Mouse (Mus musculus): ENCODE results near the gene BC016579. TPM values are rescaled to one million over a fixed set of nuclear protein-coding genes. Genes with fewer than 3 reads are reported as not detected.

Gene BC016579
- polyA plus RNA-seq, 1 experiment = 0.17 TPM

GRCm38 (mm10) chr16:45676462-45676861 lies 22.6 kb upstream of the BC016579 start:
- no peak for DNase-seq
- TF ChIP-seq CTCF (IDR thresholded peaks at IDR 0.05; ENCODE audit: insufficient read depth, low read length) (no peak), POLR2A (IDR thresholded peaks at IDR 0.05; ENCODE audit: borderline replicate concordance, extremely low read depth, low read depth, low read length) (no peak)
- 8% methylated on average over 1 of the region's 1 CpGs for WGBS
- Histone ChIP-seq H3K4me1 (ENCODE audit: control insufficient read depth, insufficient read depth, low read length) (no peaks in the 10 kb centered on the region), H3K4me3 (replicated peaks; ENCODE audit: extremely low read depth, low read depth, low read length) (no peak overlapping the region)

DNA sequence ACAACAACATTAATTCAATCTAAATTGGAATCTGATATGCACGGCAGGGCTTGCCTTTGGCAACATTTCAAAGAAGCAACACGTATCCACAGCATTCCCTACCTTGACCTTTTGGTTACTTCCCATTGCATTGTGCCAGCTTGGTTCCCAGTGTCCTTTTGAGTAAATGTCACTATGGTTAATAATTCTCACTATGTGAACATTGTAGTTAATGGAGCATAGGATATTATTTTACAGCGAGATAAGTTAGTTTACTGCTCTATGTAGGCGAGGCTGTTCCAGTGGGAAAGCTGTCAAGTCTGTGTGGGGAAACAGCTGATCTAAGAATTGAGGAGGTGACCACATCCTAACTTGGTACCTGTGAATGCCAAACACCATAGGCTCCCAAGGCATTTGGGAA lies 16.1 kb upstream of the BC016579 start:
- WGBS = 60% methylated on average over 4 of the region's 4 CpGs
- Histone ChIP-seq H3K4me3 (replicated peaks; ENCODE audit: extremely low read depth, low read depth, low read length) (no peak overlapping the region), H3K4me1 (ENCODE audit: control insufficient read depth, insufficient read depth, low read length) (no peaks in the 10 kb centered on the region)
- no peak for DNase-seq
- TF ChIP-seq CTCF (IDR thresholded peaks at IDR 0.05; ENCODE audit: insufficient read depth, low read length) (no peak), POLR2A (IDR thresholded peaks at IDR 0.05; ENCODE audit: borderline replicate concordance, extremely low read depth, low read depth, low read length) (no peak)

DNA sequence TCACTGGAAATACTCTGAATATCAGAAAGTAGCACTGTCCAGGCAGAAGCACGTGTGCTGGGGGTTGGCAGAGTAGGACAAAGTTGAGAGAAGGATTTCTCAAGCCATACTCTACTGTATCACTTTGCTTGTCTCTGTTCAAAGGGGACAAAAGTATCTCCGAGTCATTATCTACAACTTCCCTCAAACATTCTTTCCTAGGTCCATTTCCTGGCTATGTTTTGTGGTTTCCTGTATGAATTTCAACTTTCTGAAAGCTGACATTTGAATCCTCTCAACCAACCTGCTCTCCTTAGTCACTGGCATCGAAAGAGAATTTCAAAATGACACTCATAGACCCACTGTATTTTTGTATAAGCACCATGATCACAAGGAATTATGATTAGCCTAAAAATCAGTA lies 14.3 kb upstream of the BC016579 start:
- 41% methylated on average over 3 of the region's 3 CpGs for WGBS
- no peaks in the 10 kb centered on the region for H3K4me1 ChIP-seq (ENCODE audit: control insufficient read depth, insufficient read depth, low read length)
- TF ChIP-seq CTCF (IDR thresholded peaks at IDR 0.05; ENCODE audit: insufficient read depth, low read length) = no peak
- no peak for TF ChIP-seq POLR2A (IDR thresholded peaks at IDR 0.05; ENCODE audit: borderline replicate concordance, extremely low read depth, low read depth, low read length)
- DNase-seq = no peak
- H3K4me3 ChIP-seq (replicated peaks; ENCODE audit: extremely low read depth, low read depth, low read length) = no peak overlapping the region

DNA sequence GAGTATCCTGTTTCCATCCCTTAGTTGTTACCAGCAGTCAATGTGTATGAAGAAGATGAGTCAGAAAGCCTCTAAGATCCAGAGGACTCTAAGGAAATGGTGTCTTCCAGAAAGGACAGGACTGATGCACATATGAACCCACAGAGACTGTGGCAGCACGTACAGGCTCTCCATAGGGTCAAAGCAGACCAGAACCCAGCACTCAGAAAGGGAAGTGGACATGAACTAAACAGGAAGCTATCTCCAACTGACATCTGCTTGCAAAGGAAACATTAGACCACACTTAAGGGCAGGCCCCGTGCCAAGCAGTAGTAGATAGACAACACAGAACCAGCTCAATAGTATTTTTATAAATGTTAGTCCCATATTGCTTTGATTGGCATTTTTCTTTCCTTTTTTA lies 12.3 kb upstream of the BC016579 start:
- Histone ChIP-seq H3K4me1 (ENCODE audit: control insufficient read depth, insufficient read depth, low read length) (no peaks in the 10 kb centered on the region), H3K4me3 (replicated peaks; ENCODE audit: extremely low read depth, low read depth, low read length) (no peak overlapping the region)
- WGBS = 37% methylated on average over 2 of the region's 2 CpGs
- DNase-seq = no peak
- TF ChIP-seq CTCF (IDR thresholded peaks at IDR 0.05; ENCODE audit: insufficient read depth, low read length) (no peak), POLR2A (IDR thresholded peaks at IDR 0.05; ENCODE audit: borderline replicate concordance, extremely low read depth, low read depth, low read length) (no peak)

DNA sequence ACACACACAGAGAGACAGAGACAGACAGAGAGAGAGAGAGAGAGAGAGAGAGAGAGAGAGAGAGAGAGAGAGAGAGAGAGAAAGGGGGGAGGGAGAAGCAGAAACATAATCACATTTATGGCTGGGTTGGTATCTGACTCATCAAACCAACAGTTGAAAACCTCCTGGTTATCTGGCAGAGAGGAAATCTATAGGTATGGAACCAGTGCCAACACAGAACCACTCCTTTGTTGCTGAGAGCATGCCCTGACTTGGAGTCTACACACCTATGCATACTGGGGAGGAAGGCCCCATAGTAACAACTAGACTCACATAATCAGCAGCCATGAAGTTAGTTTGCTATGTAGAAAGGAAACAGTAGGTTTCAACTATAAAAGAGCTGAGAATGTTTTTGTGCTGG lies 8.5 kb upstream of the BC016579 start:
- H3K4me1 ChIP-seq (ENCODE audit: control insufficient read depth, insufficient read depth, low read length) = no peaks in the 10 kb centered on the region
- TF ChIP-seq POLR2A (IDR thresholded peaks at IDR 0.05; ENCODE audit: borderline replicate concordance, extremely low read depth, low read depth, low read length) = no peak
- no peak for TF ChIP-seq CTCF (IDR thresholded peaks at IDR 0.05; ENCODE audit: insufficient read depth, low read length)
- no peak for DNase-seq
- no peak overlapping the region for H3K4me3 ChIP-seq (replicated peaks; ENCODE audit: extremely low read depth, low read depth, low read length)

- H3K4me1 ChIP-seq (ENCODE audit: control insufficient read depth, insufficient read depth, low read length) = no peaks in the 10 kb centered on the region
- no peak for DNase-seq
- no peak for TF ChIP-seq CTCF (IDR thresholded peaks at IDR 0.05; ENCODE audit: insufficient read depth, low read length)
- no peak for TF ChIP-seq POLR2A (IDR thresholded peaks at IDR 0.05; ENCODE audit: borderline replicate concordance, extremely low read depth, low read depth, low read length)
- no peak overlapping the region for H3K4me3 ChIP-seq (replicated peaks; ENCODE audit: extremely low read depth, low read depth, low read length)
- WGBS = 79% methylated on average over 4 of the region's 4 CpGs
Observed at GRCm38 (mm10) chr16:45659596-45659995, 5.7 kb upstream of the BC016579 start.

DNA sequence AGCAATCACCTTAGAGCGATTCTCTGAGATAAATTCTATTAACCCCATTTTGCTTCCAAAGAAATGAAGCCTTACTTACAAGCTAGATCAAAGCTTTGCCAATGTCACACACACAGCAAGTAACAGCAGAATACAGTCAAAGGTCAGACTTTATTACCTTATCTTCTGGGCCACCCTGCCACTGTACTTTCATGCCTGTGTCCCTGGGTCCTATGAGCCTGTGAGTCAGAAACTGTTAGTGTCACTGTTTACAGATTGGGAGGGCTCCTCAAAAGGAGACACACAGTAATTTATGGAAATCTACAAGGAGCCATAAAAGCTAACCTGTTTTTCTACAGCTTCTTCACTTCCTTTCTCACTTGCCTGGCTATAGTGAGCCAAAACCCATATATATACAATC lies 4.4 kb upstream of the BC016579 start:
- H3K4me1 ChIP-seq (ENCODE audit: control insufficient read depth, insufficient read depth, low read length) = no peaks in the 10 kb centered on the region
- no peak for TF ChIP-seq CTCF (IDR thresholded peaks at IDR 0.05; ENCODE audit: insufficient read depth, low read length)
- no peak for TF ChIP-seq POLR2A (IDR thresholded peaks at IDR 0.05; ENCODE audit: borderline replicate concordance, extremely low read depth, low read depth, low read length)
- H3K4me3 ChIP-seq (replicated peaks; ENCODE audit: extremely low read depth, low read depth, low read length) = no peak overlapping the region
- DNase-seq = no peak
- WGBS = 78% methylated on average over 1 of the region's 1 CpGs

- H3K4me3 ChIP-seq (replicated peaks; ENCODE audit: extremely low read depth, low read depth, low read length) = no peak overlapping the region
- TF ChIP-seq POLR2A (IDR thresholded peaks at IDR 0.05; ENCODE audit: borderline replicate concordance, extremely low read depth, low read depth, low read length) (no peak), CTCF (IDR thresholded peaks at IDR 0.05; ENCODE audit: insufficient read depth, low read length) (no peak)
- no peak for DNase-seq
- no peaks in the 10 kb centered on the region for H3K4me1 ChIP-seq (ENCODE audit: control insufficient read depth, insufficient read depth, low read length)
- WGBS = 86% methylated on average over 12 of the region's 12 CpGs
Observed at GRCm38 (mm10) chr16:45657574-45658159, 3.8 kb upstream of the BC016579 start.

GRCm38 (mm10) chr16:45654465-45654864 lies 597 bp upstream of the BC016579 start:
- Histone ChIP-seq H3K4me1 (ENCODE audit: control insufficient read depth, insufficient read depth, low read length) (no peaks in the 10 kb centered on the region), H3K4me3 (replicated peaks; ENCODE audit: extremely low read depth, low read depth, low read length) (no peak overlapping the region)
- TF ChIP-seq POLR2A (IDR thresholded peaks at IDR 0.05; ENCODE audit: borderline replicate concordance, extremely low read depth, low read depth, low read length) (no peak), CTCF (IDR thresholded peaks at IDR 0.05; ENCODE audit: insufficient read depth, low read length) (no peak)
- 77% methylated on average over 9 of the region's 9 CpGs for WGBS
- no peak for DNase-seq

DNA sequence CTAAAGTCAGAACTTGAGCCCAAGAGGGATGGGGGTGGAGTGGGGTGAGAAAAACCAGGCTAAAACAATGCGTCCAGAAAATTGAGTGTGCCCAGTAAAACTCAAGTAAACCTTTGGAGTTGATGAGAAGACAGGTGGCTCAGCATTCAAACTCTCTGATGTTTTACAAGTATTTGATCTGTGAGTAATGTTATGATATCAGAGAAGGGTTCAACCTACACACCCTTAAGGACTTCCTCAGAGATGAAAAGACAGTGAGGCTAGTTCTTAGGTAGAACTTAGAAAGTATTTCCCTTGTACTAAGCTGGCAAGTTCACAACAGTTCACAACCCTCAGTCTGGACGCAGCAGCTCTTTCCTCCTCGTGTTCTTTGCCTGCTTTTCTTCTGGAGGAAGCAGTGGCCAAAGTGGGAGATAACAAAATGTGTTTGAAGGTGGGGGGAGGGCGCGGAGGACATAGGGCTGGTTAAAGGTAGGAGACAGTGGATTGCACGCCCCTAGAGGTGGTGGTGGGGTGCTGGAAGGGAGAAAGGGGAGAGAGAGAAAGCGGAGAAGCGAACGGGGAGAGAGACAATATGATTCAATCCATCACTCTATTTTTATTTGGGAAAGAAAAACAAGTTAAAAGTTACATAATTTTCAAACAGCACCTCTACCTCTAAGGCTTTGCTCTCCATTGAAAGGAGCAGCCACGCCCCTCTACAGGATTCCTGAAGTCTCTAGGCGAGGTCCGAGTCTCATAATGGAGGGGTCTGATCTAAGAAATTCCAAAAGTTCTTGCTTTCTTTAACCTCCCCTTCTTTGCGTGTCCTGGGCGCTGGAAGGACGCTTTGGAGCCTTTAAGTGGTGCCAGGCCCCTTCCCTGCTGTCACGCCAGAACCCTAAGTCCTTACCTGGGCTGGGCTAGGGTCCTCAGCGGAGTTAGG lies 597 bp downstream of the BC016579 start:
- no peaks in the 10 kb centered on the region for H3K4me1 ChIP-seq (ENCODE audit: control insufficient read depth, insufficient read depth, low read length)
- TF ChIP-seq CTCF (IDR thresholded peaks at IDR 0.05; ENCODE audit: insufficient read depth, low read length) = no peak
- no peak for TF ChIP-seq POLR2A (IDR thresholded peaks at IDR 0.05; ENCODE audit: borderline replicate concordance, extremely low read depth, low read depth, low read length)
- WGBS = 26% methylated on average over 17 of the region's 17 CpGs
- H3K4me3 ChIP-seq (replicated peaks; ENCODE audit: extremely low read depth, low read depth, low read length) = no peak overlapping the region
- DNase-seq = no peak
